Mouse (Mus musculus) urinary bladder, postnatal 4 days (tissue): Measurements from ENCODE around the gene Sirt4.
"Not testable (repeated sequence)": the region's sequence is repeated elsewhere in the genome, so short reads cannot be mapped to it uniquely, and the experiment has no call there.

Experiments used
- DNase-seq, 2 experiments: peaks; one replicate each; pipeline ENCODE4 v3.0.0; 2021 to 2022; ENCODE audit warnings: low spot score in 2 of 2

Sirt4 gene

DNA sequence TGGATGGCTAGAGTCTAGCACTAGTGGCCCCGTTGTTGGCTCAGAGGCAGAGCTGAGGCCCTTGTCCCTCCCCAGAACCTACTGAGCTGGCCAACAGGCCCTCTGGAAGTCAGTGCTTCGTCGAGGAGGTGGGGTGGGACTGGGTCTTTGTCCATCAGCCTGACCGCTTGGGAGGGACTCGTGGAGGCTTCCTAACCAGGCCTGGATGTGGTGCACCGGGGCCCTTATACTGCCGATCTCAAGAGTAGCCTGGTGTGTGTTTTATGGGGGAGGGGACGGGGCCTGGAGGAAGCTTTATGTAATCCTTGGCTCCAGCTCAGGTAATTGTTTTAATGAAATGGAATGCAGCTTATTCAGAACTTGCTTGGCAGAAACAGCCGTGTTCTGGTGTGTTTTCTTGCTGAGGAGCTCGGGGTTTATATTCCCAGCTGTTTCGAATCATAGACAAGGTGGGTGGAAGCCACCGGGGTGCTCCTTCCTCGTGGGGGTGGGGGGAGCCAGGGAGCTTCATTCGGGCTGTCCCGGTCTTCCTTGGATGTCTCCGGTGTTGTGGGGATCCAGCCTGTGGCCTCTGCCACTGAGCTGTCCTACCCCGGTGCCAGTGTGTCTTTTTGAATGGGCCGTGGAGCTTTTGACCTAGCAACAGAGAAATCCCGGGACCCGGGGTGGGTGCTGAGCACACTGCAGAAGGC is 30.5 kb upstream of the Sirt4 start:
- DNase-seq = no peak

DNA sequence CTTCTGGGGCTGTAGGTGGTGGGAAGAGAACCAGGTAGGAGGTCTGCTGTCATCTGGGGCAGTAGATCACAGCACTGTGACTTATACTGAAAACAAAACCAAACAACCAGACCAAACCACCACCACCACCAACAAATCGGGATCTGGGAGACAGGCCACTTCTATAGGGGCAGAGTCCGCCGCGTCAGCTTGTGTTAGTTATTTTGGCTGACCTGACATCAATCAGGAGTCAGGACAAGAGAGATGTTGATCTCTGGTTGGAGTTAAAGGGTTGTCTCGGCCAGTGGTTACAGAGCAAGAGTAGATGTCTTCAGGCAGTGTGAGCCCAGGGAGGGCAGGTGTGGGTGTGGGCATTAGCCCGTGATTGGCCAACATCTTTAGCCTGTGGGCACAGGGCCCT is 29.8 kb upstream of the Sirt4 start:
- no peak for DNase-seq

DNA sequence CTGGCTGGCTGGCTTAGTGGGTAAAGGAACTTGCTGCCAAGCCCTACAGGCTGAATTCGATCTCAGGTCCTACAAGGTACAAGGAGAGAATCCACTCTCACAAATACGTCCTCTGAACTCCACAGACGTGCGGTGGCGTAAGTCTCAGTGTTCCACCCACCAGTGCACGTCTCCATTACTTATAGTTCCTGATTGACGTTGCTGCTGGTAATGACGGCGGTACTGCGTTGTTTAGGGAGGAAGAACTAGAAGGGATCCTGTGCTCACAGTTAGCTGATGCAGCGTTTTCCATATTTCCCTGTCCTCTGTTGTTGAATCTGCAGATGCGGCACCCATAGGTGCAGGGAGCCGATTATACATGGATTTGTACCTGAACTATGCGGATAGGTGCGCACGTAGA is 29.2 kb upstream of the Sirt4 start:
- no peak for DNase-seq

DNA sequence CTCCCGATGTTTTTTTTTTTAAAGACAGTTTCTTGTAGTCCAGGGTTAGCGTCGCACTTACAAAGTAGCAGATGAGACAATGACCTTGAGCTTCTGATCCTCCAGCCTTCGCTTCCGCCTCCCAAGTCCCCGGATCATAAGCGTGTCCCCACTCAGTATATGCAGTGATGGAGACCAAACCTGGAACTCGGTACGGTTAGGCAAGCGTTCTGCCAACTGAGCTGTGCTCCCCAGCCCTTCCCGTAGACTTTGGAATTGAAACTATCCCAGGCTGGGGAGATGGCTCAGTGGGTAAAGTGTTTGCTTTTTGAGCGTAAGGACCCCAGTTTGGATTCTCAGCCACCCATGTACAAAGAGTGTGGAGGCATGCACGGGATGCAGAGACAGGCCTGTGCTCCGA is 28.7 kb upstream of the Sirt4 start:
- no peak for DNase-seq

DNA sequence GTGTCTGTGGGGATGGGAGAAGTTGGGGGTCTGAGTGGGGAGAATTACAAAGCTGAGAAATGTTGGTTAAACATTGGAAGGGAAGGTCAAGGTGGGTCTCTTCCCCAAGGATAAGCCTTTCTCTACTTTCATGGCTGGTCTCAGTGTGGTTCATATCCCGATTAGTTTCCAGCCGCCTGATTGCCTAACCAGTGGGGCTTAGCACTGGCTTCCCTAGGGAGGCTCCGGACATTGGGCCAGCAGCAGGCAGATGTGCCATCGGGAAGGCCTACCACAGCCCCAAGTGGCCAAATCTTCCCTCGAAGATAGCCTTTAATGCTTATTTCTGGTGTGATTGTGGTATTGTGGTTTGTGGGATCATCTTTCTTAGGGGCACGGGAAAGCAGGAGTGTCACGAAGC is 27.9 kb upstream of the Sirt4 start:
- no peak for DNase-seq

DNA sequence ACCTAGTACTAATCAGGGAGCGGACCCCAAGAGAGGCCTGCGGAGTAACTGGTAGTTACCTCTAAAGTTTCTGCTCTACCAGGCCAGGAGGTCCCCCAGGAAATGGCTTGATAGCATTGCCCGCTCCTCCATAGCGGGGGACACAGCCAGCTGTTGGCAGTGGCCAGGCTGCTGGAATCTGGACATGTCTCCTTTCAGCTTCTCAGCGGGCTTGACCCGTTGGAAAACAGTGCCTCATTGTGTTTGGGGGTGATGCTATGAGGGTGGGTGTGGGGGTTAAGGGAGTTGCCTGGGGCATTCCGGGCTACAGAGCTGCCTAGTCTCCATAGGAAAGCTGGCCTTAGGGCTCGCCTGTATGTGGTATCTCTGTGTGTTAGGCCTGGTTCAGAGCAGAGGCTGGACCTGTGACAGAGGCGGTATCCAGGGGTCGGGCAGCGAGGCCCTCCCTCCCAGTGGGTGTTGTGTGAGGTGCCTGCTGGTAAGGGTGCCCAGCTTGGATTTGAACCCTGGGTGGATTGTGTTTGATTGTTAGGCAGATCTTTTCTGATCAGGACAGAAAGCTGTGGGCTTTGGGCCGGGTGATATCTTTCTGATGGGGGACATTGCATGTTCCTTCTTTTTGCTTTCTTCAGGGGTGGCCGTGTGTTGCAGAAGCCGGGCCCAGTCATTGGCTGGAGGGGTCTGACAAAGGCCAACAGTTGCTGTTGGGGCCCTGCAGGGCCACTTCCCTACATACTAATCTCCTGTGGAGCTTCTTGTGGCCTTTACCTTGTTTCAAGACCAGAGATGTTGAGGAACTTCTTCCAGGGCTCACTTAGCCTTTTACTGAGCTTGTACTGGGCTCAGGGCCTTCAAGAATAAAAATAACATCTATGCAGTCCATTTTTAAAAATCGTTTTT is 25.5 kb upstream of the Sirt4 start:
- DNase-seq = no peak

DNA sequence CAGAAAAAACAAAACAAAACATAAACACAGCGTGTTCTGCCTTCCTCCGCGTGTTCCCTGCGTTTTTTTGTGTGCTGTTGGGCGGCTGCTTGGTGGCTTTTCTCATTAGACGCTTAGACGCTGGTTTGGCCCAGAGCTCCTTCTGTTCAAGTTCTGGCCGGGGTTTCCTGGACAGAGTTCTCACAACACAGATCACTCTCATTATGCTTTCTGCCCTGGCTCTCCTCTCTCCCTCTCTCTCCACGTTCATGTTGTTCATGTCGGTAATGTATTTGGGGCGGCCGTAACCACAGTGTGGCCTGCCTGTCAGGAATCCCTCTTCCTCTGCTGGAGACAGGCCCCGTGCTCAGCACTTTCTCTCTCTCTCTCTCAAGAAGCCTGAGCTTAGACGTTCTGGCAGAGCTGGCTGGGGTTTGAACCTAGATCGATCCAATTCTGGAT is 24.8 kb upstream of the Sirt4 start:
- no peak for DNase-seq

DNA sequence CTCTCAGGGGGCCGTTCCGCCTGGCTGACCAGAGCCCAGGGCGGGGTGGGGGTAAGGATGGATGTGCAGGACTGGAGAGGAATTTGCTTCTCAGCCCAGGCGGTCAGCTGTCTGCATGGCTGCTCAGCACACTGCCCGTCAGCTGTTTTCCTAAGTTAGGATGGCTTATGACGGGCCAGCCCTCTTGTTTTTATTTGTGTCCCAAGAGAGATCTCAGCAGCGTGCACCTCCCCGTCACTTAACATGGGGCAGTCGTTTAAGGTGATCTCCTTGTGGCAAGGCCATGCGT is 24.3 kb upstream of the Sirt4 start:
- DNase-seq = no peak

DNA sequence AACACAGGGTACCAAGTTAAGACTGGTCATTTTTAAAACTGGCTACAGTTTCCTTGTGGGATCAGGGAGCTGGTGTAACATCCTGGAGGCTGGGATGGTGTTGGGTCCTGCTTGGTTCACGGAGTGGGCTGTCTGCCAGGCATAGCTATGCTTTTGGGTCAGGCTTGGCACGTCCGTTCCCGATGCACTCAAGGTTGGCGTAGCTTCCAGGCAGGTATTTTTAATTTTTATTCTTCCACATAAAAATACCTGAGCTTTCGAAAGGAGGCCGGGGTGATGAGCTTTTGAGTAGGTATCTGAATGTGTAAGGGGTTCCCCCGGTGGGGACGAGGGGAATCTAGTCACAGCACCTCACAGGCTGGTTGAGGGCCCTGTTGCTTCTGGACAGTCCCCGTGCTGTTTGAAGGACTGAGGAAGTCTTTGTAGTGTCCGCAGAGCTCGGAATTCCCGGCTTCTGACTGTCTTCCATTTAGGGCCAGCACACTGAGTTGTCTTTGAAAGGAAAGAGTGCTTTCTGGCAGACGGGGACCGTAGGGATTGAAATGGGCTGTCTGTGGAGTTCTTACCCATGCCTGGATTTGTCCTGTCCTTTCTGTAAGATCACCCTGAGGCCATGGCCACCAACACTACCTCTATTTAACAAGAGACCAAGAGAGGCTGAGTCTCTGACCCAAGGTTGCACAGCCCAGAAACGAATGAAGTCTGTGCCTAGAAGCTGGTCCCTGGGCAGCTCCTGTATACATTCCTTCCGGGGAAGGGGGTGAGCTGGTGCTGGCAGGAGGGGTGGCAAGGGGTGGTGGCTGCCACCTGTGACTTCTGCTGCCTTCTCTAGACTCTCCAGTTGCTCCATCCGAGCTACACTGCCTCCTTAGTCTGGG is 23.7 kb upstream of the Sirt4 start:
- DNase-seq = no peak

DNA sequence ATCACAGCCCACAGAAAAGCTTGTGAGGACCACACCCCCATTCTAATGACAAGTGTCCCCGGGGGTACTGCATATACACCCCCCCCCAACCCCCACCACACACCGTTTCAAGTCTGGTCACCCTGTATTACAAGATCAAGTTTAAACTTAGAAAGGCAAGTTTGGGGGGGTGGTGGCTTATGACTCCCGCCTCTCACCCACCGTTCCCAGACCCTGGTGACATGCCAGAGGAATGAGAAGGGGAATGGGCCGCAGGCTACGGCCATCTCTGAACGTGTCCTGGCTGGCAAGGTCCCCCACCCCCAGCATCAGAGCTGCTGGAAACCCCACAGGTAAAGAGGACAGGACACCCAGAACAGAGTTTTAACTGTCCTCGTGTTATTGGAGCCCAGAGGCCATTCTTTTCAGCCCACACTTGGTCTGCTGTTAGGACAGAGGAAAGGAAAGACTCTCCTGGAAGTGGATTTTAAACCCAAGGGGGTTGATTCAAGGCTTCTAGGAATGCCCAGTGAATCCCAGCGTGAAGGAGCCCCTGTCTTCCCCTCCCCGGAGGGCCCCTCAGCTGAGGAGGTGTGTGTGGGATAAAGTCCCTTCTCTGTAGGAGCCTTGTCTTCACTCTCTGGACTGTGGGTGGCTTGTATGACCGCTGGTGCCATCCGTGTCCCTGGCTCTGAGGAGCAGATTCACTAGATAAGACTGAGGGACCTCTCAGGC is 22.9 kb upstream of the Sirt4 start:
- DNase-seq = no peak

DNA sequence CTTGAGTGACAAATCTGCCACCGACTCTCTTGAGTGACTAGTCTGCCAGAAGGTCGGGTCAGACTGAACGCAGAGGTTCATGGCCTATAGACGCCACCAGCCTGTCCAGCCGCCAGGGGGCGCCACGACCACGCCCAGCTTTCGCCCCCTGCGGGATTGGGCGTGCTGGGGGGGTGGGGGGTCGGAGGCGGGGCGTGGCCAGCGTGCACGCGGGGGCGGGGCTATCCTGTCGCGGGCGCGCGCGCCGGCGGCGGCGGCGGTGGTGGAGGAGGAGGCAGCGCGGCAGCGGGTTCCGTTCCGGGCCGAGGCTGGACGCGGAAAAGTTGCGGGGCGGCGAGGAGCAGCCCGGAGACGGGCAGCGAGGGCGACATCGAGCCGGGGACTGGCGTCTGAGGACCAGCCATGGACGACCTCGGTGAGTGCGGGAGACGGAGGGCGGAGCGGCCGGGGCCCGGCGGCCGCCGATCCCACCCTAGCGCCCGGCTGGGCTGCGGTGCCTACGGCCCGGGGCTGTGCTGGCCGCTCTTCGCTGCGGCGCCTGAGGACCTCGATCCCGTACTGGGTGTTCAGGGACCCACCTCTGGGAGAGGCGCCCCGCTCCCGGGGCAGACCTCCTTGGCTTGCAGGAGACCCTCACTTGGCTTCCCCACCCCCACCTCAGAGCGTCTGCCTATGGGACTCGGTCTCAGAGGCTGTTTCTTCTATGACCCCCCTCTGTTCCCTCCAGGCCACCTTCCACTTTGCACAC is 22.1 kb upstream of the Sirt4 start, which contains the start of gene Pxn:
Pxn (plus strand) TSS at position 223 of the 748 bp plus-strand sequence.
- DNase-seq = peak; percentile 93 to 94

DNA sequence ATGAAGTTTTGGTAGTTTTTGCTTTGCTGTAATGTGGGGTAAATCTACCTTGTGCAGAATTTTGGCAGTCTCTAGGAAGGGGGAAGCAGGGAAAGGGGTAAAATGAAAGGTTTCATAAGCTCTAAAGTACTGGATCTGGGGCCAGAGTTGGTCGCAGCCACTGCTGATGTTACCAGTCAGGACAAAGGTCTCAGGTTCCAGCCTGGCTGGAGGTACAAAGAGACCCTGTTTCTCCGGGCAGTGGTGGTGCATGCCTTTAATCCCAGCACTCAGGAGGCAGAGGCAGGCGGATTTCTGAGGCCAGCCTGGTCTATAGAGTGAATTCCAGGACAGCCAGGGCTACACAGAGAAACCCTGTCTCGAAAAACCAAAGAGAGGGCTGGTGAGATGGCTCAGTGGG is 21.1 kb upstream of the Sirt4 start:
- DNase-seq = not testable (repeated sequence)

DNA sequence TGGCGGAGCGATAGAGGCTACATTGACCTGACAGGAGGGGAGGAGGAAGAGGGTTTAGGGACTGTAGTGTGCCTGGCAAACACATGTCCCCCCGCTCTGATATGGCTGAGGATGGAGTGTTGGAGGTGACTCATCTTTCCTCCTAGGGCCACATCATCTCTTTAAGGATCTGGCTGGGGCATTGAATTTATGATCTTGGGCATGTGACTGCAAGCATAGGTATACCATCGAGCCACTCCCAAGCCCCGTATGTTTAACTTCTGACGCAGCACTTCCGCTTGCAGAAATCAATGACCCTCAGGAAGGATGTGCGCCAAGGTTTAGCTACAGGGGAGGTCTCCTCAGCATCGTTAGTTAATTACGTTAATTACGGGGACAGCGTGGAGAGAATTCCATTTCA is 18.5 kb upstream of the Sirt4 start:
- DNase-seq = no peak

DNA sequence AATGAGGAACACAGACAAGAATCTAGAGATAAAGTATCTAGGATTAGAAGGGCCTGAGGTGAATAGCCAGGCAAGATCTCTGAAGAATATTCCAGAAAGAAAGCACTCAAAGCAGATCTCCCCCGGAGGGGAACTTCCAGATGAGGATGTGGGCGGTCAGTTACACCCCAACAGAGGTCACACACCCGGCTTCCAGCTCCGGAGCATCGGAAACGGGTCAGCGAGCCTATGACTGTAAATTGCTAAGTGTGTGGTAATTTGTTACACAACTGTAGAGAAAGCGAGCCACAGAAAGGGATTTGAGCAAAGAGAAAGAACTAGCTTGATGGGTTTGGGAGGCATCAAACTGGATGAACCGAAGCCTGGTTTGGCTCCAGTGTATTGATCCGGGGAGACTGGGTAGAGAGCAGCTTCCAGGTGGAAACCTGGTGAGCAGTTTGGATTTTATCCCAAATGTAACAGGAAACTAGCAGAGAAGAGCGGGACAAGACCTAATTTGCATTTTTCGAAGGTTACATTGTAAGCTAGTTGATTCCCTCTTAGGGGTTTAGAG is 15.9 kb upstream of the Sirt4 start:
- DNase-seq = no peak

DNA sequence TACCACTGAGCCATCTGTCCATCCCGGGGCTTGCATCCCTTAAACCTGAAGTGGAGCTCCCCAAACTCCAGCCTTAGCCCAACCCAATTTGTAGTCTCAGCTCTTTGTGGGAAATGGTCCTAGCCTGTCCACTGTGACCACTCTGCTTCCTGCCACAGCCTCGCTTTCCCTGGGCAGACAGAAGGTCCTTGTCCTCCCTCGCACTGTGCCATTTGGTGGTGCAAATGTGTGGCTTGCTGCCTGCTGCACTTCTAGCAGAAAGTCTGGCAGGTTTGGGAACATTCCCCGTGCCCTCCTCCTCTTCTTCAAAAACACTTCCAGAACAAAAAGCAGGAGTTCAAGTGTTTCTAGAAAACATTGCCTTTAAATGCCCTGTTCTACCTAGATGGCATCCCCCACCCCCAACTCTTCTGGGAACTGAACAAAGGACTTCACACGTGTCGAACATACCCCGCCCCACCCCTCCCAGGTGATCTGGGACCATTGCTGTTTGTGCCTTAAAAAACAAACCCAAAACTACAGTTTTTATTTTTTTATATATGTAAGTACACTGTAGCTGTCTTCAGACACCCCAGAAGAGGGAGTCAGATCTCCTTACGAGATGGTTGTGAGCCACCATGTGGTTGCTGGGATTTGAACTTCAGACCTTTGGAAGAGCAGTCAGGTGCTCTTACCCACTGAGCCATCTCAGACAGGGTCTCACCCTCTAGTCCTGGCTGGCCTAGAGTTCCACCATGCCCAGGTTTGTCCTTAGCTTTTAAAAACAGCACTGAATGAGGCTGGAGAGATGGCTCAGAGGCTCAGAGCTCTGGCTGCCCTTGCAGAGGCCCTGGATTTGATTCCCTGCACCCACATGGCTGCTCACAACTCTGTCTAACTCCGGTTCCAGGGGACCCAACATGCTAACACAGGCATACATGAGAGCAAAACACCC is 14.0 kb upstream of the Sirt4 start:
- DNase-seq = no peak

DNA sequence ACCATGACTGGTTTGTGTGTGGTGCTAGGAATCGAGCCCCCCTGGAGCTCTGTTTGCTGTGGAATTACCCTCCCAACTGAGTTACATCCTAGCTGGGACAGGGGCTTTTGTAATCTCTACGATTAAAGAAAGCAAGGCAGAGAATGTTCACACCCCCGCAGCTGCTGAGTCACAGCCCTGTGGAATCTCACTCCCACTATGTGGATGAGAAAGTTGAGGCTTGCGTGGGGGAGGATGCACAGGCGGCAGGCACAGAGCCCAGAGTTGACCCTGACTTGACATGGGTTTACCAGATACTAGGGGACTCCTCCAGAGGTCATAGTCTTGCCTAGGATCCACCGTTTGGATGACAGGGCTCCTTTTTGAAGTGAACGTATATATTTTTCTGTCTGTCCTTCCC is 12.5 kb upstream of the Sirt4 start:
- DNase-seq = no peak

DNA sequence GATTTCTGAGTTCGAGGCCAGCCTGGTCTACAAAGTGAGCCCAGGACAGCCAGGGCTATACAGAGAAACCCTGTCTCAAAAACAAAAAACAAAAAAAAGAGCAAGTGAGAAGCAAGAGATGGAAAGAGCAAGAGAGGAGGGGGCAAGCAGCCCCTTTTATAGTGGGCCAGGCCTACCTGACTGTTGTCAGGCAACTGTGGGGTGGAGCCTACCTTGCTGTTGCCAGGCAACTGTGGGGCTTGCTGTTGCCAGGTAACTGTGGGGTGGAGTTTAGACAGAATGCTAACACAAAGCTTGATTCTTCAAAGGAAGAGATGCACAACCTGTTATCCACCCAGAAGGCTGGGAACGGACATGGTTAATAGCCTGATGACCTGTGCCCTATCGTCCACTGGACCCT is 11.1 kb upstream of the Sirt4 start:
- not testable (repeated sequence) for DNase-seq

DNA sequence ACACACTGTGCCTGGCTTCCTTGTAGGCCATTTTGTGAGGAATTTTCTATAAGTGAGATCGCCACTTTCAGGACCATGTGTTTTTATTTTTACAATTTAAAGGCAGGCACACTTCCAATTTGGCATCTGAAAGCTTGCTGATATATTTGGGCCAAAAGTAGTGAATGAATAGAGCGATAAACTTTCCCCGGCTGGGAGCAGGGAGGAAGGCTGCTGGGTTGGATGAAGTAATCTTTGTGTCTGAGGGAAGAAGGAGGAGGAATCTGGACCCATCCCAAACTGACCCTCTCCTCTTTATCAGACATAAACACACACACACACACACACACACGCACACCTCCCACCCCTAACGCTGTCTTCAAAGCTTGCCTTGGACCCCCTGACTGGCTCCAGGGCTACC is 8.9 kb upstream of the Sirt4 start:
- DNase-seq = no peak

DNA sequence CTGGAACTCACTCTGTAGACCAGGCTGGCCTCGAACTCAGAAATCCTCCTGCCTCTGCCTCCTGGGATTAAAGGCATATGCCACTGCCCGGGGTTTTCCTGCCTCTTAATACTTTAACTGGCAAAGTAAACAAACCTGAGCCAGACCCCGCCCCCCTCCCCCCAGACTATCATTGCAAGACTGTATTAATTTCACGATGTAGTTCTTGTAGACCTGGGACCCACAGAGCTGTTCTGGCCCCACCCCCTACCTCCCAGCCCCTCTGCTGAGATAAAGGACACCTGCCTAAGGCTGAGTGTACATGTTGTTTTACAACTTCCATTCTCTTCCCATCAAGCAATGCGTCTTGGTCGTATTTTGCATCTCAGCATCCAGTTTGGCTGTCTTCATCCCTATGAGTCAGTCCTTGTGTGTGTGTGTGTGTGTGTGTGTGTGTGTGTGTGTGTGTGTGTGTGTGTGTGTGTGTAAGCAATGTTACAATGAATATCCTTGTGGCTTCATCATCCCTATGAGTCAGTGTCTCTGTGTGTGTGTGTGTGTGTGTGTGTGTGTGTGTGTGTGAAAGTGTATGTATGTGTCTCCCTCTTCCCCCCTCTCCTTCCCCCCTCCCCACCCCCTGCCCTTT is 8.3 kb upstream of the Sirt4 start:
- DNase-seq = no peak
